Mouse (Mus musculus) limb, embryonic 14.5 days (tissue): ENCODE data around the gene Btbd35f14. TPM values are rescaled to one million over a fixed set of nuclear protein-coding genes. Genes with fewer than 3 reads are reported as not detected.
"Not testable (repeated sequence)": the region's sequence is repeated elsewhere in the genome, so short reads cannot be mapped to it uniquely, and the experiment has no call there.

ENCODE experiments used
- ATAC-seq: fragments of 200-750 bp; cut with Nextera tagmentation; 2 replicates; pipeline ENCODE4 v1.8.0; 2017; ENCODE audit warnings: low read depth, moderate number of reproducible peaks, moderate TSS enrichment; ENCODE audit not compliant: low FRiP score
- DNase-seq: peaks from one replicate; pipeline ENCODE4 v3.0.0-alpha.2; 2015; ENCODE audit warnings: low spot score
- H3K27ac ChIP-seq: fragments of 300-500 bp; sonication (generic); replicated peaks from 2 replicates; pipeline ENCODE4 v1.5.1; 2014; ENCODE audit warnings: low read depth, mild to moderate bottlenecking, low read length, moderate library complexity, mixed read lengths
- H3K27me3 ChIP-seq: fragments of 300-500 bp; sonication (generic); 2 replicates; pipeline ENCODE4 v1.6.1; 2014; ENCODE audit warnings: low read length, mixed read lengths; ENCODE audit not compliant: control insufficient read depth, insufficient read depth
- H3K36me3 ChIP-seq: fragments of 300-500 bp; sonication (generic); 2 replicates; pipeline ENCODE4 v1.6.1; 2014; ENCODE audit warnings: mild to moderate bottlenecking, low read length, moderate library complexity, mixed read lengths; ENCODE audit not compliant: control insufficient read depth, insufficient read depth
- H3K4me1 ChIP-seq: fragments of 300-500 bp; sonication (generic); 2 replicates; pipeline ENCODE4 v1.6.1; 2014; ENCODE audit warnings: antibody characterized with exemption, low read length, mixed read lengths; ENCODE audit not compliant: control insufficient read depth, insufficient read depth
- H3K4me2 ChIP-seq: fragments of 300-500 bp; sonication (generic); replicated peaks from 2 replicates; pipeline ENCODE4 v1.6.1; 2014; ENCODE audit warnings: low read depth, mild to moderate bottlenecking, low read length, moderate library complexity; ENCODE audit not compliant: severe bottlenecking
- H3K4me3 ChIP-seq: fragments of 300-500 bp; sonication (generic); replicated peaks from 2 replicates; pipeline ENCODE4 v1.5.1; 2014; ENCODE audit warnings: low read length
- H3K9ac ChIP-seq: fragments of 300-500 bp; sonication (generic); 2 replicates; pipeline ENCODE4 v1.6.1; 2014; ENCODE audit warnings: mild to moderate bottlenecking, low read depth, low read length, moderate library complexity; ENCODE audit not compliant: severe bottlenecking
- H3K9me3 ChIP-seq: fragments of 300-500 bp; sonication (generic); 2 replicates; pipeline ENCODE4 v1.6.1; 2016; ENCODE audit warnings: low read length; ENCODE audit not compliant: control insufficient read depth
- WGBS: fragments of 180-500 bp; shearing (Covaris S2); extraction: QIAGEN DNeasy Blood & Tissue Kit; methylation state at CpG from one replicate; pipeline ENCODE4 v1.1.7; 2014; 5-methylcytosine and 5-hydroxymethylcytosine counted together
- polyA plus RNA-seq, 2 experiments: library from polyadenylated mRNA; depleted of rRNA in 1 of 2; stranded (reverse) in 1 of 2; unstranded in 1 of 2; fragments of >200 nt; fragmentation: Nextera tagmentation in 1 of 2; extraction: Ambion mirVana in 1 of 2; gene quantifications; 2 replicates each; pipeline versions ENCODE4 v1.2.1 to v1.2.3; 2012 to 2014

Gene Btbd35f14
- polyA plus RNA-seq (2012; rRNA removed) (not detected in 2 replicates), polyA plus RNA-seq (2014; fragmentation: Nextera tagmentation; extraction: Ambion mirVana) (not detected in 2 replicates)

DNA sequence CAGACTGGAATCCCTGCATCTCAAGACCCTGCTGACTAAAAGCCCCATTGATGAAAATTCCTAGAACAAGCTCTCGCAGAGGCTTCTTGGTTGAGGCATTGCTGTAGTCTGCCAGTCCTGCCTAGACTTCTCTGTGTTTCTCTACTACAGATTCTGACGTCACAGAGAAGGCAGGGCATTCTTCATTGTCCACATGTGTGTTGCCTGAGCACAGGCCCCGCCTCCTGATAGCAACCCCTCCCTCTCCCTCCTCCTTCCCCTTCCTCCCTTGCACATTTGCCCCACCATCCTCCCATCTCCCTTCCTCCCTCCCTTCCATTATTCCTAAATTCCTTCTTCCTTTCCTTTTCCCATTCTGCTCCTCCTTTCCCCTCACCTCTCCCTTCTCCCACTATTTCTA, at the start of gene Btbd35f14:
Gene Btbd35f14 (minus strand): TSS at position 101 of the 400 bp plus-strand sequence.
- not testable (repeated sequence) for ATAC-seq, H3K9me3 ChIP-seq, H3K4me2 ChIP-seq, H3K4me1 ChIP-seq, DNase-seq, H3K36me3 ChIP-seq, H3K27me3 ChIP-seq, H3K9ac ChIP-seq, H3K27ac ChIP-seq, H3K4me3 ChIP-seq
- WGBS = no CpG with 5 or more reads among the region's 3 CpGs

GRCm38 (mm10) chrX:33656872-33657271, 45.3 kb downstream of the Btbd35f14 start, which contains the start of gene Btbd35f13:
Gene Btbd35f13 (plus strand): TSS chrX:33657172.
- H3K9me3 ChIP-seq, H3K36me3 ChIP-seq, H3K4me2 ChIP-seq, H3K9ac ChIP-seq, H3K27me3 ChIP-seq, H3K4me3 ChIP-seq, H3K27ac ChIP-seq, DNase-seq, ATAC-seq, H3K4me1 ChIP-seq: not testable (repeated sequence)
- WGBS = 76% methylated on average over 2 of the region's 3 CpGs

Other genes starting within 250 kb of the Btbd35f14 start
- gene Btbd35f15, start 125.0 kb downstream of the Btbd35f14 start, polyA plus RNA-seq (2012; rRNA removed) = not detected in 2 replicates
- not detected in 2 replicates for gene Btbd35f15, start 125.0 kb downstream of the Btbd35f14 start, polyA plus RNA-seq (2014; fragmentation: Nextera tagmentation; extraction: Ambion mirVana)
- gene Btbd35f13, start 45.2 kb downstream of the Btbd35f14 start, polyA plus RNA-seq (2012; rRNA removed) = not detected in 2 replicates
- not detected in 2 replicates for gene Btbd35f13, start 45.2 kb downstream of the Btbd35f14 start, polyA plus RNA-seq (2014; fragmentation: Nextera tagmentation; extraction: Ambion mirVana)